Mouse (Mus musculus): ENCODE measurements around the gene Gm14435.
"Not testable (repeated sequence)": the region's sequence is repeated elsewhere in the genome, so short reads cannot be mapped to it uniquely, and the experiment has no call there.

Gene Gm14435

DNA sequence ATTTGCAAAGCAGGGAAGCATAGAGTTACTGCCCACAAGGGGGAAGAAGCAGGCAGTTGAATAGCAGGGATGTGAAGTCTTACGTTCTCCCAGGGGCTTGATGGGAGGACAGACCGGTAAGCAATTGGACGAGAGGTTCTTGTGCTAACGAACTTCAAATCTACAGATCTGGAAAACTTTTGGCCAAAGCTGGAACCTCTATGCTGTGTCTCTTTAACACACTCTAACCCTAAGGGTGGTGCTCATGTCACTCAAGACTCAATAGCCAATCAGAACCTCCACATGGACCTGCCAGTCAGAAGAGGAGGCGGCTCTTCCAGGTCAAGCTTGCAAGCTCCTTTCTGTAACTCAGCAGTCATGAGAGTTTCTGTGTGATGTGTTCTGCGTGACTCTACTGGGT, at the start of gene Gm14435:
Gene Gm14435 (plus strand): TSS at position 301 of the 400 bp plus-strand sequence.
- DNase-seq (ENCODE audit: low spot score), result not testable (repeated sequence)
